Mouse (Mus musculus) fat pad, adult 2 months (tissue): ENCODE measurements around the gene Cypt2.
"Not testable (repeated sequence)": the region's sequence is repeated elsewhere in the genome, so short reads cannot be mapped to it uniquely, and the experiment has no call there.

ENCODE experiments used
- DNase-seq: peaks from one replicate; pipeline ENCODE4 v3.0.0-alpha.2; 2011; ENCODE audit warnings: low read depth, low spot score; ENCODE audit errors: extremely low read depth

The Cypt2 gene

GRCm38 (mm10) chrX:105499472-105499871 is at the start of gene Cypt2:
Cypt2 (plus strand) TSS chrX:105499772.
- not testable (repeated sequence) for DNase-seq

GRCm38 (mm10) chrX:105546234-105546633 is 46.7 kb downstream of the Cypt2 start:
- no peak for DNase-seq
